Mouse (Mus musculus) embryonic facial prominence, embryonic 14.5 days (tissue): ENCODE results near the gene Otud7b. TPM values are rescaled to one million over a fixed set of nuclear protein-coding genes. Genes with fewer than 3 reads are reported as not detected.
A peak's percentile ranks its signal among the peaks of the same experiment; 100 is the strongest.

Experiments
- ATAC-seq: fragments of 200-750 bp; cut with Nextera tagmentation; 2 replicates; pipeline ENCODE4 v1.8.0; 2017; ENCODE audit warnings: low read depth, moderate number of reproducible peaks, moderate TSS enrichment
- DNase-seq: peaks from one replicate; pipeline ENCODE4 v3.0.0-alpha.2; 2015; ENCODE audit warnings: low spot score
- H3K27ac ChIP-seq: fragments of 300-500 bp; sonication (generic); replicated peaks from 2 replicates; pipeline ENCODE4 v1.5.1; 2014; ENCODE audit warnings: low read depth, mild to moderate bottlenecking, low read length, moderate library complexity
- H3K27me3 ChIP-seq: fragments of 300-500 bp; sonication (generic); replicated peaks from 2 replicates; pipeline ENCODE4 v1.6.1; 2014; ENCODE audit warnings: low read length; ENCODE audit not compliant: control insufficient read depth, insufficient read depth
- H3K36me3 ChIP-seq: fragments of 300-500 bp; sonication (generic); 2 replicates; pipeline ENCODE4 v1.6.1; 2014; ENCODE audit warnings: low read length, mixed read lengths; ENCODE audit not compliant: control insufficient read depth, insufficient read depth
- H3K4me1 ChIP-seq: fragments of 300-500 bp; sonication (generic); 2 replicates; pipeline ENCODE4 v1.6.1; 2014; ENCODE audit warnings: antibody characterized with exemption, low read length; ENCODE audit not compliant: control insufficient read depth, insufficient read depth
- H3K4me2 ChIP-seq: fragments of 300-500 bp; sonication (generic); 2 replicates; pipeline ENCODE4 v1.6.1; 2014; ENCODE audit warnings: low read depth, mild to moderate bottlenecking, low read length, moderate library complexity, mixed read lengths
- H3K4me3 ChIP-seq: fragments of 300-500 bp; sonication (generic); 2 replicates; pipeline ENCODE4 v1.5.1; 2014; ENCODE audit warnings: low read depth, mild to moderate bottlenecking, low read length
- H3K9ac ChIP-seq: fragments of 300-500 bp; sonication (generic); 2 replicates; pipeline ENCODE4 v1.6.1; 2014; ENCODE audit warnings: low read depth, mild to moderate bottlenecking, low read length, moderate library complexity, mixed read lengths
- H3K9me3 ChIP-seq: fragments of 300-500 bp; sonication (generic); 2 replicates; pipeline ENCODE4 v1.6.1; 2016; ENCODE audit warnings: low read length; ENCODE audit not compliant: control insufficient read depth
- WGBS: fragments of 180-500 bp; shearing (Covaris S2); extraction: QIAGEN DNeasy Blood & Tissue Kit; methylation state at CpG from one replicate; pipeline ENCODE4 v1.1.7; 2014; 5-methylcytosine and 5-hydroxymethylcytosine counted together
- polyA plus RNA-seq: library from polyadenylated mRNA; unstranded; fragments of >200 nt; fragmentation: Nextera tagmentation; extraction: Ambion mirVana; gene quantifications from 2 replicates; pipeline ENCODE4 v1.2.1, GENCODE M21; 2014

Gene Otud7b
- polyA plus RNA-seq, 1 experiment from 2014 or later: 17.6 TPM

- no peaks in the 10 kb centered on the region for H3K36me3 ChIP-seq
- DNase-seq: peak; percentile 26
- H3K9me3 ChIP-seq: no peaks in the 10 kb centered on the region
- peak overlapping the region; percentile 94 for H3K9ac ChIP-seq
- ATAC-seq: no peak; the same call in 1 of the 2 replicates
- peaks cover 27% of the 10 kb centered on the region for H3K4me1 ChIP-seq
- peak overlapping the region; percentile 77 for H3K4me2 ChIP-seq
- peak overlapping the region; percentile 93 for H3K4me3 ChIP-seq
- peak overlapping the region; percentile 92 for H3K27ac ChIP-seq
- H3K27me3 ChIP-seq: no peaks in the 10 kb centered on the region
- WGBS: 4% methylated on average over 10 of the region's 10 CpGs
These were observed 963 bp downstream of the Otud7b start for GRCm38 (mm10) chr3:96105232-96105747.

GRCm38 (mm10) chr3:96106151-96106550 lies 1.8 kb downstream of the Otud7b start:
- Histone ChIP-seq H3K4me3 (no peak overlapping the region), H3K36me3 (no peaks in the 10 kb centered on the region), H3K4me2 (peak overlapping the region; percentile 77; the same call in 1 of the 2 replicates), H3K27me3 (no peaks in the 10 kb centered on the region), H3K9me3 (no peaks in the 10 kb centered on the region), H3K4me1 (peaks cover 27% of the 10 kb centered on the region), H3K9ac (no peak overlapping the region), H3K27ac (no peak overlapping the region)
- no peak for DNase-seq
- WGBS: 80% methylated on average over 4 of the region's 4 CpGs
- ATAC-seq: no peak

GRCm38 (mm10) chr3:96108315-96108714 lies 4.0 kb downstream of the Otud7b start:
- Histone ChIP-seq H3K27me3 (no peaks in the 10 kb centered on the region), H3K4me2 (no peak overlapping the region), H3K27ac (no peak overlapping the region), H3K4me3 (no peak overlapping the region), H3K4me1 (peaks cover 19% of the 10 kb centered on the region), H3K36me3 (no peaks in the 10 kb centered on the region), H3K9me3 (no peaks in the 10 kb centered on the region), H3K9ac (no peak overlapping the region)
- DNase-seq (no peak), ATAC-seq (no peak)
- 61% methylated on average over 3 of the region's 3 CpGs for WGBS

DNA sequence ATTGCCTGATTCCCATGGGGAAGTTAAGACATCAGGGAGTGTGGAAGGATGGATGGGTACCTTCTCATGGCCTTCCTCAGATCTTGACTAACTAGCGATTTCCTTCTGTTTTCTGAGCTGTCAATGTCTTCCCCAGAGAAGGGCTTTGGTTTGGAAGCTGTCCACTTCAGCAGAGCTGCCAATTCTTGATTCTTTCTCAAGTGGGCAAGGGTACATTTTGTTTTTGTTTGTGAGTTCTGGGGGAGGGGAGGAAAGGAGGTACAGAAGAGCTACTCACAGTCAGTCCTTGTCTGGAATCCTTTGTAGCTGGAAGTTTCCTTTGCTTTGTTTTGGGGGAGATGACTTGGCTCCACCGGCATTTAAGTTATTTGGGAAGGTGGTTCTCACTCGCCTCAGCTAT lies 8.9 kb downstream of the Otud7b start:
- Histone ChIP-seq H3K4me2 (no peak overlapping the region), H3K36me3 (no peaks in the 10 kb centered on the region), H3K4me1 (no peaks in the 10 kb centered on the region), H3K27ac (no peak overlapping the region), H3K4me3 (no peak overlapping the region), H3K9ac (no peak overlapping the region), H3K27me3 (no peaks in the 10 kb centered on the region), H3K9me3 (no peaks in the 10 kb centered on the region)
- no peak for ATAC-seq
- WGBS: 49% methylated on average over 3 of the region's 3 CpGs
- no peak for DNase-seq

- no peaks in the 10 kb centered on the region for H3K4me1 ChIP-seq
- H3K27me3 ChIP-seq: no peaks in the 10 kb centered on the region
- H3K4me3 ChIP-seq: no peak overlapping the region
- no peaks in the 10 kb centered on the region for H3K36me3 ChIP-seq
- DNase-seq (no peak), ATAC-seq (no peak)
- no peak overlapping the region for H3K4me2 ChIP-seq
- no peak overlapping the region for H3K27ac ChIP-seq
- no peaks in the 10 kb centered on the region for H3K9me3 ChIP-seq
- WGBS: 85% methylated on average over 2 of the region's 2 CpGs
- no peak overlapping the region for H3K9ac ChIP-seq
These were observed 13.8 kb downstream of the Otud7b start for GRCm38 (mm10) chr3:96118142-96118541.

DNA sequence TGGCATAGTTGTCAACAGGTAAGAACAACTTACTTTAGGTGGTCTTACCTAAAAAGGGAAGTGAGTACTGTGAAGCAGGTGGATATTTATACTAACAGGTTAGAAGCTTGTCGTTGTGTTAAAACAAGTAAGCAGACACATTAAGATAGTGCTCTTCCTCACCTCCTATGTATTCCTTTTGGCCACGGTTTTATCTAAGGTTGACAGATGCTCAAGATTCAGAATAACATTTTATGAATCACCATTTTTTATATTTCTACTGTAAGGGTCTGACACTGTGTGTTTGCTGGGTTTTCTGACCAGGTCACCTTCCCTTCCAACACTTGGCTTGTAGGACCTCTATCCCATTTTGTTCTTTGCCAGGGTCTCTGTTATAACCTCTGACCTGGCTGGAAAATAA lies 14.4 kb downstream of the Otud7b start:
- Histone ChIP-seq H3K4me1 (no peaks in the 10 kb centered on the region), H3K9me3 (no peaks in the 10 kb centered on the region)

GRCm38 (mm10) chr3:96124235-96124634 lies 19.9 kb downstream of the Otud7b start:
- no peak for DNase-seq
- no peaks in the 10 kb centered on the region for H3K27me3 ChIP-seq
- 91% methylated on average over 5 of the region's 5 CpGs for whole genome bisulfite sequencing

More for the DNA sequence above, 14.4 kb downstream of the Otud7b start:
- Histone ChIP-seq H3K4me2 (no peak overlapping the region), H3K9ac (no peak overlapping the region), H3K27me3 (no peaks in the 10 kb centered on the region), H3K27ac (no peak overlapping the region), H3K4me3 (no peak overlapping the region), H3K36me3 (no peaks in the 10 kb centered on the region)
- 90% methylated on average over 2 of the region's 2 CpGs for WGBS
- ATAC-seq: no peak
- DNase-seq: no peak

GRCm38 (mm10) chr3:96128128-96128527 lies 23.8 kb downstream of the Otud7b start:
- Histone ChIP-seq H3K9me3 (no peaks in the 10 kb centered on the region), H3K27ac (no peak overlapping the region), H3K4me2 (no peak overlapping the region), H3K36me3 (no peaks in the 10 kb centered on the region), H3K4me3 (no peak overlapping the region), H3K27me3 (no peaks in the 10 kb centered on the region), H3K9ac (no peak overlapping the region), H3K4me1 (peaks cover 3% of the 10 kb centered on the region)
- DNase-seq (no peak), ATAC-seq (no peak)

More at GRCm38 (mm10) chr3:96124235-96124634, 19.9 kb downstream of the Otud7b start:
- no peak overlapping the region for H3K4me2 ChIP-seq
- ATAC-seq: no peak
- no peak overlapping the region for H3K9ac ChIP-seq
- no peaks in the 10 kb centered on the region for H3K36me3 ChIP-seq
- H3K4me3 ChIP-seq: no peak overlapping the region
- H3K9me3 ChIP-seq: no peaks in the 10 kb centered on the region
- no peak overlapping the region for H3K27ac ChIP-seq
- H3K4me1 ChIP-seq: no peaks in the 10 kb centered on the region

GRCm38 (mm10) chr3:96132478-96132877 lies 28.2 kb downstream of the Otud7b start:
- no peak overlapping the region for H3K4me3 ChIP-seq
- DNase-seq: peak; percentile 46
- no peak overlapping the region for H3K27ac ChIP-seq
- no peaks in the 10 kb centered on the region for H3K27me3 ChIP-seq
- H3K4me2 ChIP-seq: no peak overlapping the region
- H3K9me3 ChIP-seq: no peaks in the 10 kb centered on the region
- H3K9ac ChIP-seq: no peak overlapping the region
- peaks cover 10% of the 10 kb centered on the region for H3K4me1 ChIP-seq
- no peak for ATAC-seq
- 69% methylated on average over 3 of the region's 3 CpGs for WGBS
- H3K36me3 ChIP-seq: peaks cover 13% of the 10 kb centered on the region; the same call in 1 of the 2 replicates
